Mouse (Mus musculus) erythroblast, embryonic 14.5 days (primary cell): Measurements from ENCODE around the gene Panx1.

Source experiments
- GATA1 ChIP-seq: IDR thresholded peaks from 2 replicates; pipeline ENCODE4 v1.6.1; 2012; ENCODE audit warnings: low read length, inconsistent platforms, mixed read lengths
- TAL1 ChIP-seq: IDR thresholded peaks from 3 replicates; pipeline ENCODE4 v1.6.1; 2012; ENCODE audit warnings: low read length, inconsistent platforms, mixed read lengths

DNA sequence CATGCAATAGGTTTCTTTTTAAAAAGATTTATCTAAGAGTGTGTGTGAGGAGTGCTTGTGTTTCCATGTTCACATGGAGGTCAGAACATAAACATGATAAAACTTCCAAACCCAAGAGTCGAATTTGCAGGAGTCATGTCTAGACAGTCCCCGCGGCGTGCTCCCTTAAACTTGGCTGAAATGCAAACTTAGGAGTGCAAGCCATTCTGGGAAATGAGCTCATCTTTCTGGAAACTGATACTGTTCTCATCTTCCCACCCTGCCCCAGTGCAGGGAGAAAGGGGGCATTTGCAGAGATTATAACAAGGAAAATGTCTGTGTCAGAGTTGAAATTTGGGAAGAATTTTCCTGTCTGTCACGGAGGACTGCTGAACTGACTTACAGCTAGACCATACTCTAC is 5.4 kb downstream of the Panx1 start:
- TF ChIP-seq GATA1: no peak
- no peak for TF ChIP-seq TAL1
